Mouse (Mus musculus): ENCODE measurements around the gene Colca2. TPM values are rescaled to one million over a fixed set of nuclear protein-coding genes. Genes with fewer than 3 reads are reported as not detected.

Gene Colca2
- total RNA-seq, 2 experiments from 2014 or later: 0.55 TPM; not detected in 1

DNA sequence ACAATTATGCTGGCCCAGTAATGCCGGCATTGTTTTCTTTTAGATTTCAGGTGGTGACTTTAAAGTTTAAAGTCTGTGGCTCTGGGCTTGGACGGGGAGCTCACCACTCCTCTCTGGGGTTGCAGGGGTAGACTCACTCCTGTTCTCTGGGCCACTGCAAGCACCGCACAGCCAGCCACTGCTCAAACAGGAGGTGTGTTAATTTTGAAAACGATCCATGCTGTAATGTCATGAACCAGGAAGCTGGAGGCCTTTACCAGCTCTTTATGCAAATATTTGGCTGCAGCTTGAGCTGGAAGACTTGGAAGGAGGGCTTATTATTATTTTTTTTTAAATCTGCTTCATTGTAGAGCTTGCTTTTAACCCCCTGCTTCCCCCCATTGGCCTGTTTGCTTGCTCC is 3.7 kb downstream of the Colca2 start:
- no peak for ATAC-seq (replicated peaks; ENCODE audit: low FRiP score, low TSS enrichment, poor library complexity, severe bottlenecking)

DNA sequence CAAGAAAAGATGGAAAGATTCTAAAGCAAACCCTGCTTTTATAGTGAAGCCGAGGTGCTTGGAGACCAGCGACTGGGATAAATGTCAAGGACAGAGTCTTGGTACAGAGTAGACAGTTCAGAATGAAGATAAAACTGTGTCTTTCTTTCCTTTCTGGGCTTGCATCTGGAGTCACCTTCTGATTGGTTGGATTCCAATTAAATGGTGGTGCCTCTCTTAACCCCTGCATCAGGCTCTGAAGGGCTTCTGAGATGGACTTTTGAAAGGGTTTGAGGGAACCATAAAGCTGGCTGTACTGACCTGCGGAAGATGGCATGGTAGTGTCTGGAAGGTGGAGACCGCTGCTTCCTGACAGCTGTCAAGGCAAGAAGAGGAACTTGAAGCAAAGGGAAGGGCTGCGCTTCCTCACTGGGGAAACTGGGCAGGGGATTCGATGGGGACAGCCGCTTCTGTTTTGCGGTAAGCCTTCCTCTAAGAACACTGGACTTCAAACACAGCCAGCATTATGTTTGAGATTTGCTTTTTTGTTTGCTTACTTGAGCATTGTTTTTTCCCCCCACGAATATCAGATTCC is 4.7 kb downstream of the Colca2 start:
- ATAC-seq (replicated peaks; ENCODE audit: low FRiP score, low TSS enrichment, poor library complexity, severe bottlenecking): no peak

DNA sequence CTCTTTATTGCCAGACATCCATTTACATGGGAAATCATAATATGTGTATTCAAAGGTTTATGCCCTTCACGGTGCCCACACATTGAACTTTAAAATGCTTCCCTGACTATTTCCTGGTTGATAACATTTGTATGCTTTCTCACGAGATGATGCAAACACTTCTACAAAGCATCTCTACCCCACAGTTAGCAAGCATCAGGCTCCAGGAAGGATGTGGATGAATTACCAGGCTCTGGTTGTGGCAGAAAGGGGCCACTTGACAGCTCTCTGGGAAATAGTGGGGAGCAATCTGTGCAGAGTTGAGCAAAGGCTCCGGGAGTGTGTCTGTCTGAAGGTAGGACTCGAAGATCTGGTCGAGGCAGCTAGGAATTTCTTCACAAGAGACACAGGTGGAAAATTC is 6.3 kb downstream of the Colca2 start:
- ATAC-seq (replicated peaks; ENCODE audit: low FRiP score, low TSS enrichment, poor library complexity, severe bottlenecking): no peak

DNA sequence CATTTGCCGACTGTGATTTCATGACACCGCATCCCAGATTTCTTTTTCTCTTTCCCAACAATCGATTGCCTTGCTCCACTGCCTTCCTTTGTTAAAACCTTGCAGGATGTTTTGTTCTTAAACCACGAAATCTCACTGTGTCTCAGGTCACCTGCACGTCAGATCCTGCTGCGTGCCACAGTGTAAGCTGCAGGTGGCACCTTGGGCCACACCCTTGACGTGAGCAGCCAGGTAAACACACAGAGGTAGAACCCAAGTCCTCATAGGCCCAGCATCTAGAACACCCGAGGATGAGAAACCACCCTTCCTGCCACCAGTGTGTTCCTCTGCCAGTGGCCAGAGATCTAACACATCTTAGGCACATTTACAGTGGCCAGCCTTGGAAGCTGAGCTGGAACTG is 7.3 kb downstream of the Colca2 start:
- ATAC-seq (replicated peaks; ENCODE audit: low FRiP score, low TSS enrichment, poor library complexity, severe bottlenecking): no peak

DNA sequence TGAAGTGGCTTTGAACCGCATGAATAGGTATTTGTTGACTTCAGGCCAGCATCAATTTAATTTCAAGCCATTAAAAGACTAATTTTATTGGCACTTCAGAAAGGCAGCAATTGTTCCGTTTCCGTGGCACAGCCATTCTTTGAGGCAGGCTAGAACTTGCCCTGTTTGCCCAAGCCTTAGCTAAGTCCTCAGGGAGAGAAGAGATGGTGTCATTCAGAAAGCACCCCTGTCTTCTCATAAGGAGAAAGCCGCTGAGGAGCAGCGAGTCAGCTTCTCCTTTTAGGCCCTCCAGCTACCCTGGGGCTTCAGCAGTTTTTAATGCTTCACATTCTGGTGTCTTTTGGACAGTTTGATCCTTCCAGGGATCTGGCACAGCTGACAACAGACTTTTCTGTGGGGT is 9.5 kb downstream of the Colca2 start:
- no peak for ATAC-seq (replicated peaks; ENCODE audit: low FRiP score, low TSS enrichment, poor library complexity, severe bottlenecking)

DNA sequence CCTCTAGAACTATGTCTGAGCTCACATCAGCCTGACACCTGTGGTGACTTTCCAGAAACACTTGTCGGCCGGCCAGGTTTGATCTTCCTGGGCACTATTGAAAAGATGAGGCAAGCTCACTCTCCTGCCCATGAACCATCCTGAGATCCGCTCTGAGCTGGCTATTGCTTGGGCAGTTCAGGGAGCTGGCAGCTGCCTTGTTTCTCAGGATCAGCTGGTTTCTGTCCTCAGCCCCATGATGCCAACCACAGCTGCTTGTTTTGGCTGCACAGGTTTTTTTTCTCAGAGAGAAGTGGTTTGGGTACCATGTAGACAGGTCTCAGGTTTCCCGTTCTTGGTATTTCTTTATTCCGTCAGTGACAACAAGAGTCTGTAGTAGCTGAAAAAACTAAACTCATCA is 19.9 kb downstream of the Colca2 start:
- ATAC-seq (replicated peaks; ENCODE audit: low FRiP score, low TSS enrichment, poor library complexity, severe bottlenecking): no peak

DNA sequence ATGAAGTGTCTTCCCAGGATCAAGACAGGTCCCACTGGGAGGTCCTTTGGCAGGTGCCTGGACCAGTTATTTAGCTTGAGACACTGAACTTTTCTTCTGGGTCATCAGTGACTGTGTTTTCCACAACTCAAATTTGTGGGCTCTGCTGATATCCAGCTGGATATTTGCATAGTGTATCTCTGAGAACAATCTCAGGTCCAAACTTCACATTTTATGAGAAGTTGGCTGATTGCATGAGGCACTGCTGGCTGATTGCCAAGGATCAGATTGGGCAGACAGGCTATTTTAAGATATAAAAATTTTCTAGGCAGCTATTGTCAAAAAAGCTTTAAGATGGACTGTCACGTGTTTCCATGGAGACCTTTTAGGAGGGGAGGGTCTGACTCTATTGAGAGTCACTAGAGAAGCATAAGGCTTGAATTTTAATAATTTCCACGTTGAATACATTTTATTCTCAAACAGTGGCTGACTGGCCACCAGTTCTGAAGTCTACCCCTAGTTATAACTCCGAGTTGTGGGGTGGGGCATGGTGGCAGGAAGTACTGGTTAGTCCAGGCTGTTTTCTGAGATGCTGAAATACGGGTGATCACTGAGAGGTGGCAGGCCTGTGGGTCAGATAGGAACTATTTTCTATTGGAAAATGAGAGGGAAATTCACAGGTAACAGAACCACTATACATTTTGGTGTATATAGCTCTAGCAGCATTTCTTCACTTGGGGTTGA is 21.4 kb downstream of the Colca2 start:
- no peak for ATAC-seq (replicated peaks; ENCODE audit: low FRiP score, low TSS enrichment, poor library complexity, severe bottlenecking)

DNA sequence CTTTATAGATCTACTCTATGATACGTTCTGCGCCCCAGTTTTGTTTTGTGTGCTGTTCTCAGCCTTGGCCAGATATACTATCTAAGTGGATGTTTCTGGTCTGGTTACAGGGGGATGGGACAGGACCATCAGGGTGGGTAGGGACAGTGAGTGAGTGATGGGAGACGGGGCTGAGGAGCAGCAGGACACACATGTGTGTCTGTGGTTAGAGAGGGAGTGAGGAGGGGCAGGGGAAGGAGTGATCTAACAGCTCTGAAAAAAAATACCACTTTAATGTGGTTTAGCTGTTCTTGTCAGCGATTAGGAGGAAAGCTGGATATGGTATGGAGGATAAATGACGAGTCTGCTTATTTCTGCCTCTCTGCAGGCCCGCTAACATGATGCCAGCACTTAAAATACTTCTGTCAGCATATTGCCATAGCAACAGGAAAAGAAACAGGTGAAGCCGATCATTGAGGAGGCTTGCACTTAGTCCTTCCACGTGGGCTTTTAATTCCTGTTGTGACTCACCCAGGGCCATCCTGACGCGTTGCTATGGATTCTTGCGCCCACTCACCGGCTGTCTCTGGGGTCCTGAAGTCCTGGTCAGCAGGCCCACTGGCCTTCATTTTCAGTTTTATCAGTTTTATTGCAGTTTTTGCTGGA is 39.5 kb downstream of the Colca2 start:
- ATAC-seq (replicated peaks; ENCODE audit: low FRiP score, low TSS enrichment, poor library complexity, severe bottlenecking): no peak

DNA sequence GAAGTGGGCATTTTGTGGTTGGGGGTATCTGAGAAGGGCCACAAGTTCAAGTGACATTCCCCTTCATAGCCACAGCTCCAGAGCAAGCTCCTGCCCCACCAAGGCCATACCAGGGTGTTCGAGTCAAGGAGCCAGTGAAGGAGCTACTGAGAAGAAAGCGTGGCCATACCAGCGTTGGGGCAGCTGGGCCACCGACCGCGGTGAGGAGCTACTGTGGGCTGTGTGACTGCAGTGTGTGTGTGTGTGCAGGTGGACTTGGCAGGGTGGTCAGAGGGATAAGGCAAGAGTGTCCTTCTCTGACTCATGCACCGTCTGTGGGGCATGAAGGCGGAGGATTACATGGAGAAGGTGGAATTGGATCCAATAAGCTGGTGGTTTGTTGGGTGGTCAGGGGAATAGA is 46.2 kb downstream of the Colca2 start:
- ATAC-seq (replicated peaks; ENCODE audit: low FRiP score, low TSS enrichment, poor library complexity, severe bottlenecking): no peak

DNA sequence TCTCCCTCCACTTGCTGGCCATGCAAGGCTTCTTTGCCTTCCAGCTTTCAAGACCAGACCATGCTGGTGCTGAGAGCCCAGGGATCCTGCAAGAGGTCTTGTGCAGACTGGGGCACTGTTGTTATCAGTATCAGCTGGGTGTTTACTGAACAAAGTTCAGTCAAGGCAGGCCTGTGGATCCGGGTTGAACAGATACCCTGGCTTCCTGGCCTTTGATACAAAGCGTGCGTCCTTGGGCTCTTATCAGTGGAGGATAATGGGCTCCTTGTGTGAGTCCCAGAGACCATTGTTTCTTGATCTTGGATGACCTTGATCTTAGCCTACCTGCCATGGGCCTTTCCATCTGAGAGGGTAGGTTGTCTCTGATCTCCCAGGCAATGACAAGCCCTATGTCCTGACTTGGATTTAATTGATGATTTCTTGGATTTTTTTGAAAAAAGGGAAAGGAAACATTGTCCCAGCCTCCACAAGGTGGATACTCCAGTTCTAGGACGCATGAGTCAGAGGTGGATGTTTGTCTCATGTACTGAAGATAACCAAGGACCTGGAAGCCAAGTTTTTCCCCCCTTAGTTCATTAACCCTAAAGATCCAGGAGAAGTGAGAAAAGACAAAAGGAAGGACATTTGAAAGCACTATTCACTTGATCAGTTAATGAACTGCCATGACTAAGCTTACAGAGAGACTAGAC is 47.5 kb downstream of the Colca2 start:
- peak; percentile 59; the same call in 1 of the 2 replicates for ATAC-seq (replicated peaks; ENCODE audit: low FRiP score, low TSS enrichment, poor library complexity, severe bottlenecking)

DNA sequence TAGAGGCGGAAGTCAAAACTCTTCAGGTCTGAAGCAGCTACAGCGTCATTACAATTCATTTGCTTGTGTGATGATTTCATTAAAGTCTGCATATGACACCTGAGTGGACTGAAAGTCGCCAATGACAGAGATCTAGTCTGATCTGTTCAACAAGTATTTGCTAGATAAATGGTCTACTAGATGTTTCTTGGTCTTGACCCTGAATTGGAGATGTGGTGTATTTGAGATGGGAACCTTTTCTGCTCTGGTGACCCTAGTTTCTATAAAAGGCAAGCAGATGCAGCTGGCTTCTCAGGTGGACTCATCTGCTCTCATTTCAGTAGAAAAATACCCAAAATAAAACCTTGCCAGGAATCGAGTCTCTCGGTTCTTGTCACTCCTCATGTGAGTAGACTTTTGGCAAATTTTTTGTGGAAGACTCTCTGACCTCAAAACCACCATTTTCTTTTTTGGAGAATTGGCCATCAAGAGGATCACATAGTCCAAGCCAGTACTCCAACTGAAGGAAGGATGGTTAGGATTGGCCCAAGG is 52.7 kb downstream of the Colca2 start:
- ATAC-seq (replicated peaks; ENCODE audit: low FRiP score, low TSS enrichment, poor library complexity, severe bottlenecking): no peak

Other genes starting within 250 kb of the Colca2 start
- not detected in 2 replicates for gene Btg4, start 217.7 kb downstream of the Colca2 start, total RNA-seq (2014; fragmentation: Nextera tagmentation)
- gene Btg4, start 217.7 kb downstream of the Colca2 start, total RNA-seq (2017): not detected in 2 replicates
- gene Layn, start 201.5 kb downstream of the Colca2 start, total RNA-seq (2014; fragmentation: Nextera tagmentation): not detected in 2 replicates
- gene Layn, start 201.5 kb downstream of the Colca2 start, total RNA-seq (2017): 6.1 TPM in 1 of 2 replicates, not detected in the other
- gene 4833427G06Rik, start 176.5 kb downstream of the Colca2 start, total RNA-seq (2014; fragmentation: Nextera tagmentation): not detected in 2 replicates
- gene 4833427G06Rik, start 176.5 kb downstream of the Colca2 start, total RNA-seq (2017): not detected in 2 replicates
- gene Gm32742, start 113.1 kb downstream of the Colca2 start, total RNA-seq (2014; fragmentation: Nextera tagmentation): 0.20 and 0.48 TPM in 2 replicates
- 0.11 TPM in 1 of 2 replicates, not detected in the other for gene Gm32742, start 113.1 kb downstream of the Colca2 start, total RNA-seq (2017)
- 0.92 and 9.3 TPM in 2 replicates for gene Pou2af1, start 64.9 kb downstream of the Colca2 start, total RNA-seq (2014; fragmentation: Nextera tagmentation)
- gene Pou2af1, start 64.9 kb downstream of the Colca2 start, total RNA-seq (2017): 0.66 TPM in 1 of 2 replicates, not detected in the other
- not detected in 2 replicates for gene 1810046K07Rik, start 50.3 kb upstream of the Colca2 start, total RNA-seq (2014; fragmentation: Nextera tagmentation)
- gene 1810046K07Rik, start 50.3 kb upstream of the Colca2 start, total RNA-seq (2017): not detected in 2 replicates